32 mouse cellular contexts compared by ENCODE assay signal in the genomic region with DNA sequence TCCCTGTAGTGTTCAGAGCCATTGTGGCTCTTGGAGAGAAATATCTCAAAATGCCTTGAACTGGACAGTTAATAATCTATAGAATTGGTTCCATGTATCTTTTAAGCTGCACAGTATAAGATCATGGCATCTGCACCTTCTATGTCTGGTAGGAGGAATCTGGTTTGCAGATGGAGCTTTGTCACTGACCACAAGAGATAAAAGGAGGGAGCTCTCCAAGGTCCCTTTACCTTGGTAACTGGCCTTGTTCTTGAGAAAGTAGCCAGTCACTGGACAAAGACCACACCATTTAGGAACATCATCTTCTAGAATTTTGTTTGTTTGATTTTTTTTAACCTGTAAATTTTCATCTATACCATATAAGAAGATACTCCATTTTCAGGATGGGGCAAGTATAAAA. TPM values are rescaled to one million over a fixed set of nuclear protein-coding genes. Genes with fewer than 3 reads are reported as not detected.
DNase-seq lines count a peak whose midpoint lies in the region; ATAC-seq lines count a peak whose summit lies in the region.
"Had no signal": no experiment of that assay in that cellular context is flagged by ENCODE, and none has a peak within 500 bp of the region (broad histone marks: within the 10 kb centered on the region; RNA-seq: fewer than 3 reads in every experiment).

No protein-coding gene starts in this region.

- H3K4me1 ChIP-seq in limb, embryonic 11.5 days (ENCODE audit: control insufficient read depth, insufficient read depth, low read length), result no peaks in the 10 kb centered on the region
- no peaks in the 10 kb centered on the region for H3K4me1 ChIP-seq in limb, embryonic 10.5 days
- H3K4me1 ChIP-seq: embryonic facial prominence, embryonic 12.5 days; hindbrain, embryonic 13.5 days; limb, embryonic 15.5 days; liver, embryonic 13.5 days; midbrain, embryonic 10.5 days; midbrain, embryonic 15.5 days had no signal

- no peaks in the 10 kb centered on the region for H3K9me3 ChIP-seq in limb, embryonic 11.5 days (ENCODE audit: control insufficient read depth, low read length)
- no peaks in the 10 kb centered on the region for H3K9me3 ChIP-seq in limb, embryonic 10.5 days (replicated peaks)
- H3K9me3 ChIP-seq: embryonic facial prominence, embryonic 12.5 days; hindbrain, embryonic 13.5 days; limb, embryonic 15.5 days; liver, embryonic 13.5 days; midbrain, embryonic 10.5 days; midbrain, embryonic 15.5 days had no signal

- no peak overlapping the region for H3K4me3 ChIP-seq in limb, embryonic 11.5 days (ENCODE audit: low read depth, low read length)
- no peak overlapping the region for H3K4me3 ChIP-seq in limb, embryonic 10.5 days
- H3K4me3 ChIP-seq: embryonic facial prominence, embryonic 12.5 days; gastrocnemius, adult 2 months; hindbrain, embryonic 13.5 days; limb, embryonic 15.5 days; liver, embryonic 13.5 days; midbrain, embryonic 10.5 days; midbrain, embryonic 15.5 days had no signal

- no peaks in the 10 kb centered on the region for H3K27me3 ChIP-seq in limb, embryonic 11.5 days (ENCODE audit: control insufficient read depth, insufficient read depth, low read length)
- H3K27me3 ChIP-seq in limb, embryonic 10.5 days (ENCODE audit: low read depth, poor library complexity, severe bottlenecking), result no peaks in the 10 kb centered on the region
- H3K27me3 ChIP-seq: CH12.LX; embryonic facial prominence, embryonic 12.5 days; hindbrain, embryonic 13.5 days; limb, embryonic 15.5 days; liver, embryonic 13.5 days; midbrain, embryonic 15.5 days had no signal

- no peak overlapping the region for H3K4me2 ChIP-seq in limb, embryonic 11.5 days (ENCODE audit: low read depth, severe bottlenecking)
- H3K4me2 ChIP-seq: embryonic facial prominence, embryonic 12.5 days; heart, embryonic 11.5 days; hindbrain, embryonic 13.5 days; limb, embryonic 15.5 days; liver, embryonic 13.5 days; midbrain, embryonic 15.5 days had no signal

- H3K27ac ChIP-seq in limb, embryonic 11.5 days (replicated peaks; ENCODE audit: low read depth, low read length), result no peak overlapping the region
- no peak overlapping the region for H3K27ac ChIP-seq in limb, embryonic 10.5 days
- H3K27ac ChIP-seq: embryonic facial prominence, embryonic 12.5 days; gastrocnemius, adult 2 months; hindbrain, embryonic 13.5 days; limb, embryonic 15.5 days; liver, embryonic 13.5 days; midbrain, embryonic 10.5 days; midbrain, embryonic 15.5 days had no signal

- no peaks in the 10 kb centered on the region for H3K36me3 ChIP-seq in limb, embryonic 11.5 days (ENCODE audit: control insufficient read depth, insufficient read depth, low read length)
- H3K36me3 ChIP-seq in limb, embryonic 10.5 days, result no peaks in the 10 kb centered on the region
- H3K36me3 ChIP-seq: embryonic facial prominence, embryonic 12.5 days; G1E; hindbrain, embryonic 13.5 days; limb, embryonic 15.5 days; liver, embryonic 13.5 days; midbrain, embryonic 10.5 days; midbrain, embryonic 15.5 days had no signal

- no peak overlapping the region for H3K9ac ChIP-seq in limb, embryonic 11.5 days (ENCODE audit: low read length)
- H3K9ac ChIP-seq: embryonic facial prominence, embryonic 12.5 days; hindbrain, embryonic 13.5 days; limb, embryonic 15.5 days; liver, embryonic 13.5 days; midbrain, embryonic 15.5 days had no signal

- peak; percentile 24 for DNase-seq in limb, embryonic 11.5 days (ENCODE audit: low spot score)
- no peak for DNase-seq in limb, embryonic 10.5 days (ENCODE audit: low spot score)
- peak; percentile 34 for DNase-seq in NIH3T3 (ENCODE audit: low read depth)
- peak; percentile 55 for DNase-seq in embryo, embryonic 10.5 days (ENCODE audit: low spot score)
- DNase-seq in mesoderm, embryonic 11.5 days (ENCODE audit: low read depth, low spot score), result peak; percentile 53
- DNase-seq in ovary, adult 18-20 months (ENCODE audit: low spot score), result no peak
- DNase-seq in yolk sac, embryonic 10.5 days (ENCODE audit: low spot score), result no peak
- DNase-seq: adrenal gland, adult 2 months; cerebellum, adult 18-20 months; cerebellum, postnatal 14 days; gastrocnemius, adult 2 months; gastrocnemius, postnatal 36 days; heart, adult 18-20 months; heart, postnatal 36 days; kidney, adult 9 months; kidney, postnatal 14 days; liver, embryonic 13.5 days; lung, adult 18-20 months; lung, postnatal 10 days; right cerebral cortex, adult 18-20 months; thymus, postnatal 14 days had no signal

- no peak for ATAC-seq in limb, embryonic 11.5 days (ENCODE audit: insufficient number of reproducible peaks, low FRiP score, low TSS enrichment, low read depth)
- ATAC-seq: activated CD4-positive, CD25-positive, alpha-beta regulatory T cell, adult 4 months; forebrain, embryonic 14.5 days; intestine, postnatal 0 days; midbrain, embryonic 15.5 days had no signal

RNA-seq across cellular contexts. Expression of a gene that starts 52.5 kb away (rescaled TPM):
- 12.4 and 14.0 TPM in 2 replicates for polyA plus RNA-seq in limb, embryonic 11.5 days (2014; fragmentation: Nextera tagmentation; extraction: Ambion mirVana)
- polyA plus RNA-seq in limb, embryonic 10.5 days (2016; fragmentation: Nextera tagmentation; extraction: Ambion mirVana), result 8.4 and 10.7 TPM in 2 replicates
- polyA plus RNA-seq: G1E had no signal

Comparison
In these comparisons a context has a peak if more than half of its experiments do, and no peak if none do; other contexts are left out.
1. DNase-seq: peak in limb, embryonic 11.5 days (single experiment), NIH3T3 (single experiment), embryo, embryonic 10.5 days (single experiment) and mesoderm, embryonic 11.5 days (single experiment); none in limb, embryonic 10.5 days (single experiment), ovary, adult 18-20 months (single experiment) and yolk sac, embryonic 10.5 days (single experiment).